Mouse (Mus musculus): ENCODE data around the gene Cyp2c38.
"Not testable (repeated sequence)": the region's sequence is repeated elsewhere in the genome, so short reads cannot be mapped to it uniquely, and the experiment has no call there.

Cyp2c38 gene

GRCm38 (mm10) chr19:39462941-39463340 lies at the start of gene Cyp2c38:
Gene Cyp2c38 (minus strand): TSS chr19:39463075.
- DNase-seq (ENCODE audit: low spot score) = no peak

GRCm38 (mm10) chr19:39510534-39510933 lies 47.7 kb upstream of the Cyp2c38 start, which contains the start of gene Cyp2c39:
Gene Cyp2c39 (plus strand): TSS chr19:39510862.
- no peak for DNase-seq (ENCODE audit: low spot score)

GRCm38 (mm10) chr19:39509533-39509932 lies 46.7 kb upstream of the Cyp2c38 start:
- DNase-seq (ENCODE audit: low spot score) = no peak

DNA sequence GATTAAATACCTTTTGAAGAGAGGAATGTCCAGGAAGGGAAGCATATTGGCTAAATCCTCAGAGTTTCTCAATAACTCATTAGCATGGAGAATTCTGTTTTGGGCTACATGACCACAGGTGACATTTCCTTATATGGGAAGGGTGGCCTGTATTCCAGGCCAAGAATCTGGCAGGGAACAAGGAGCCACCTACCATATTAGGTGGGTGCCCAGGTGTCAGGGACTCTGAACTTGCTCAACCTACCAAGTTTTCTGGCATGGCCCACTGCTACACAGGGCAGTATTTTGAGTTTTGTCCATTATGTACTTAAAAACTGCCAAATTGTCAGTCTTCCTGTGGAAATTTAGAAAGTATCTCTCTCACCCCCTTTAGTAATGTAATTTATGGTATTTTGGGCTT lies 43.5 kb upstream of the Cyp2c38 start:
- no peak for DNase-seq (ENCODE audit: low spot score)

DNA sequence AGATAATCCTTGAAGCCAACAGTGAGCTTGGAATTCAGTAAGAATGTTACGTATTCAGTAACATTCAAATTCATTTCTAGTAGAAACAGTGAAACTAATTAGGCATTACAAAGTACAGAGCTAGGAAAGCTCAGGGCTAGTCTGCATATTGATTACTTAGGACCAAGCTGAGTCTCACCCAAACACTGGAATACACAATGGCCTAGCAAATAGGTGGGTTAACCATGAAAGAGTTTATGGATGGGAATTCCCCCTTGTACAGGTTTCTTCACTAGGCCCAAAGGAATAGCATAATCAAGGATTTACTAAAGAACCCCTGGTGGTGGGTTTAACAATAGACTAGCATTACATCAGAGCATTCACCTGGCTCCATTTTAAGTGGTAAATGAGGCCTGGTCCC lies 21.1 kb upstream of the Cyp2c38 start:
- not testable (repeated sequence) for DNase-seq (ENCODE audit: low spot score)

DNA sequence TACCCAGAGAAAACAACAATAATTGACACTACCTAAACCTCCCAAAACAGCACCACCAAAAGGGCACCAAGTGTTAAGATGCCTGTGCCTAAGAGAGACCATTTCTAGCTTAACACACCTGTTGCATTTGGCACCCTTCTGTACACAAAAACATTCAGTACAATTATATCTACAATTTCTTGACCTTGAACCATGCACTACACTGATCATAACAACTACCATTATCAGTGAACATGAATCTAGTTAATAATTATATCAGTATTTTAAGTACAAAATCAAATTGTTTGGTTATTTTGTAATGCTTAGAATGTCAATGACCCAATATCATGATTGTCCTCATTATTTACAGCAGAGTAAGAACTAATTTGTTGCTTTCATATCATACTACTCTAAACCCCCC lies 1.0 kb upstream of the Cyp2c38 start:
- DNase-seq (ENCODE audit: low spot score) = no peak
